Mouse (Mus musculus): ENCODE results near the gene Mtg2. TPM values are rescaled to one million over a fixed set of nuclear protein-coding genes. Genes with fewer than 3 reads are reported as not detected.

Mtg2 gene
- total RNA-seq, 2 experiments from 2014 or later, result 16.4 to 17.7 TPM

Other genes with a start within 250 kb of the Mtg2 start
- 10 to 100 TPM; 22.7 to 26.0 TPM for gene Taf4, start 93.9 kb upstream of the Mtg2 start, total RNA-seq (2021)
- 10 to 100 TPM; 45.3 to 47.4 TPM for gene Lsm14b, start 45.6 kb upstream of the Mtg2 start, total RNA-seq (2021)
- 100 to 1,000 TPM; 245 to 248 TPM for gene Psma7, start 28.2 kb upstream of the Mtg2 start, total RNA-seq (2021)
- gene Ss18l1, start 28.1 kb upstream of the Mtg2 start, total RNA-seq (2021), result 1 to 10 TPM; 8.9 to 9.6 TPM
- under 1 TPM; 0.28 to 0.48 TPM for gene Hrh3, start 33.9 kb downstream of the Mtg2 start, total RNA-seq (2021)
- 10 to 100 TPM; 35.1 to 37.2 TPM for gene Osbpl2, start 48.7 kb downstream of the Mtg2 start, total RNA-seq (2021)
- gene Adrm1, start 100.9 kb downstream of the Mtg2 start, total RNA-seq (2021), result 100 to 1,000 TPM; 128 to 136 TPM
- gene Lama5, start 155.3 kb downstream of the Mtg2 start, total RNA-seq (2021), result 10 to 100 TPM; 47.5 to 66.5 TPM
- gene Rps21, start 186.8 kb downstream of the Mtg2 start, total RNA-seq (2021), result 1,000 to 10,000 TPM; 1,005 to 1,051 TPM
- gene Cables2, start 202.9 kb downstream of the Mtg2 start, total RNA-seq (2021), result 10 to 100 TPM; 19.8 to 21.2 TPM
- gene Rbbp8nl, start 219.3 kb downstream of the Mtg2 start, total RNA-seq (2021), result not detected